Mouse (Mus musculus) liver, embryonic 12.5 days (tissue): ENCODE measurements around the gene Kif1c. TPM values are rescaled to one million over a fixed set of nuclear protein-coding genes. Genes with fewer than 3 reads are reported as not detected.

ENCODE experiments used
- ATAC-seq: fragments of 200-750 bp; cut with Nextera tagmentation; 2 replicates; pipeline ENCODE4 v1.8.0; 2017; ENCODE audit warnings: moderate number of reproducible peaks, mild to moderate bottlenecking, moderate library complexity
- H3K27ac ChIP-seq: fragments of 300-500 bp; sonication (generic); 2 replicates; pipeline ENCODE4 v1.5.1; 2016; ENCODE audit warnings: mild to moderate bottlenecking
- H3K27me3 ChIP-seq: fragments of 300-500 bp; sonication (generic); replicated peaks from 2 replicates; pipeline ENCODE4 v1.6.1; 2016; ENCODE audit warnings: mild to moderate bottlenecking, moderate library complexity
- H3K36me3 ChIP-seq: fragments of 300-500 bp; sonication (generic); 2 replicates; pipeline ENCODE4 v1.6.1; 2016; ENCODE audit warnings: mild to moderate bottlenecking, moderate library complexity
- H3K4me1 ChIP-seq: fragments of 300-500 bp; sonication (generic); 2 replicates; pipeline ENCODE4 v1.6.1; 2016
- H3K4me2 ChIP-seq: fragments of 300-500 bp; sonication (generic); 2 replicates; pipeline ENCODE4 v1.6.1; 2016; ENCODE audit warnings: mild to moderate bottlenecking, moderate library complexity
- H3K4me3 ChIP-seq: fragments of 300-500 bp; sonication (generic); 2 replicates; pipeline ENCODE4 v1.5.1; 2016; ENCODE audit warnings: mild to moderate bottlenecking, moderate library complexity
- H3K9ac ChIP-seq: fragments of 300-500 bp; sonication (generic); 2 replicates; pipeline ENCODE4 v1.6.1; 2016; ENCODE audit warnings: mild to moderate bottlenecking, moderate library complexity
- H3K9me3 ChIP-seq: fragments of 300-500 bp; sonication (generic); replicated peaks from 2 replicates; pipeline ENCODE4 v1.6.1; 2016; ENCODE audit warnings: mild to moderate bottlenecking, moderate library complexity
- WGBS: fragments of 180-500 bp; shearing (Covaris S2); methylation state at CpG from one replicate; pipeline ENCODE4 v1.1.7; 2016; ENCODE audit not compliant: insufficient replicate concordance; 5-methylcytosine and 5-hydroxymethylcytosine counted together
- polyA plus RNA-seq: library from polyadenylated mRNA; unstranded; fragments of >200 nt; fragmentation: Nextera tagmentation; extraction: Ambion mirVana; gene quantifications from 2 replicates; pipeline ENCODE4 v1.2.1, GENCODE M21; 2016

Kif1c gene
- polyA plus RNA-seq = 1.0 and 1.1 TPM in 2 replicates

DNA sequence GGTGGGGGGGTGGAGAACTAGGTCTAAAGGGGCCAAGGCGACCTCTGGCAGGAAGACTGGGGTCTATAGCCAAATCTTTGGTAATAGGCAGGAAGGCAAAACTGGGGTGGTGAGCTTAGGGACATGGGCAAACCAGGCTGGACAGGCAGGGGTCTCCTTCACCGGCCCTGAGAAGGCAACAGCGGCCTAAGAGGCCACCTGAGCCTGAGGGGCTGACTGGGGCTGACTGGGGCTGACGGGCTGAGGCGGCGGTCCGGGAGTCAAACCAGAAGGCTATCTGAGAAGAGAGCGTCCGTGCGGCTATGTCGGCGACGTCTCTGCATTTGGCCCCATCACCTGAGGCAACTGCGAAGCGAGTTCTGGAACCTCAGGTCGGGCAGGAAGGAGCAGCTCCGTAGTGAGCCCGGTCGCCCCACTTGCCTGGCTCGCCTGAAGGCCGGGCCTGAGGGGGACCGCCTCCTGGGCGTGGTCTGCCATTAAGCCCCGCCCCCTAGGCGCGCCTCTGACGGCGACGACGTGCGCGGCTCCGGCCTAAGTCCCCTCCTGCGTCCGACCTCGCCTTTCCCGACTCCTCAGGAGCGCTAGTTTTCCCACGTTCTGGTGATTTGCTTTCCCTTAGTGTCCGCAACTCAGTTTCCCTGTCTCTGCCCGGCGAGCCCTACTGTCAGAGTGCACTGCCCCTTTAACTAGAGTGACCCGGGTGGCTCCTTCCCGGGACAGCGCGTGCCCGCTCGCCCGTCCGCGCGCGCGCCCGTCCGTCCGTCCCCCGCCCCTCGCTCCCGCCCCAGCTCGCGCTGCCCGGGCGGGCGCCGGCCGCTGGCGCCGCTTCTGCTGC lies at the start of gene Kif1c, which contains the start of gene Inca1:
Gene Kif1c (plus strand): TSS at position 827 of the 835 bp plus-strand sequence.
Gene Inca1 (minus strand): TSS at position 434 of the 835 bp plus-strand sequence.
- ATAC-seq = peak; percentile 94
- Histone ChIP-seq H3K9ac (peak within 1 kb of the TSS; percentile 86), H3K27ac (peak within 1 kb of the TSS; percentile 84), H3K4me3 (peak within 1 kb of the TSS; percentile 77), H3K9me3 (no peaks in the 10 kb centered on the region), H3K27me3 (peaks cover 39% of the 10 kb centered on the region), H3K36me3 (peaks cover 12% of the 10 kb centered on the region), H3K4me1 (peaks cover 25% of the 10 kb centered on the region), H3K4me2 (peak within 1 kb of the TSS; percentile 97)
- 2% methylated on average over 69 of the region's 69 CpGs for WGBS

DNA sequence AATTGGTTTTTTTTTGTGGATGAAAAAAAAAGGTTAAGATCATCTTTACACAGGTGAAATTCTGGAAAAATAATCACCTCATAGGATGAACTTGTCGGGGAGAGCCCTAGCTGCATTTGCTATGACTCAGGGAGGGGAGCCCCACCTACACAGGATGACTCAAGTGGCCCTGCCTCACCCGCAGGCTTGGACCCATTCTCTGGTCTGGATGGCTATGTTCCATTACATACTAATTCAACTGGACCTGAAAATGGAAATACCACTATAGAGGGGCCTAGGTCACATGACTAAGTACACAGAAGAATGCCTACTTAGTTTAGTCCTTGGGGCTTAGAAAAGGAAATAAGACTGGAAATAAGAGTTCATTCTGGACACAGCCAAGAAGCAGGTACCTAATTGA lies 49.0 kb upstream of the Kif1c start:
- Histone ChIP-seq H3K27me3 (0 out of 2 replicates have a peak, but pooled peaks cover 3% of the 10 kb centered on the region), H3K9me3 (no peaks in the 10 kb centered on the region), H3K36me3 (peaks cover 47% of the 10 kb centered on the region), H3K4me1 (peaks cover 70% of the 10 kb centered on the region), H3K9ac (0 out of 2 replicates have a peak overlapping the region, but pooled peaks have one; percentile 47), H3K4me2 (peak overlapping the region; percentile 93), H3K4me3 (peak overlapping the region; percentile 29), H3K27ac (peak overlapping the region; percentile 99)
- WGBS = 41% methylated on average over 2 of the region's 2 CpGs
- no peak for ATAC-seq

DNA sequence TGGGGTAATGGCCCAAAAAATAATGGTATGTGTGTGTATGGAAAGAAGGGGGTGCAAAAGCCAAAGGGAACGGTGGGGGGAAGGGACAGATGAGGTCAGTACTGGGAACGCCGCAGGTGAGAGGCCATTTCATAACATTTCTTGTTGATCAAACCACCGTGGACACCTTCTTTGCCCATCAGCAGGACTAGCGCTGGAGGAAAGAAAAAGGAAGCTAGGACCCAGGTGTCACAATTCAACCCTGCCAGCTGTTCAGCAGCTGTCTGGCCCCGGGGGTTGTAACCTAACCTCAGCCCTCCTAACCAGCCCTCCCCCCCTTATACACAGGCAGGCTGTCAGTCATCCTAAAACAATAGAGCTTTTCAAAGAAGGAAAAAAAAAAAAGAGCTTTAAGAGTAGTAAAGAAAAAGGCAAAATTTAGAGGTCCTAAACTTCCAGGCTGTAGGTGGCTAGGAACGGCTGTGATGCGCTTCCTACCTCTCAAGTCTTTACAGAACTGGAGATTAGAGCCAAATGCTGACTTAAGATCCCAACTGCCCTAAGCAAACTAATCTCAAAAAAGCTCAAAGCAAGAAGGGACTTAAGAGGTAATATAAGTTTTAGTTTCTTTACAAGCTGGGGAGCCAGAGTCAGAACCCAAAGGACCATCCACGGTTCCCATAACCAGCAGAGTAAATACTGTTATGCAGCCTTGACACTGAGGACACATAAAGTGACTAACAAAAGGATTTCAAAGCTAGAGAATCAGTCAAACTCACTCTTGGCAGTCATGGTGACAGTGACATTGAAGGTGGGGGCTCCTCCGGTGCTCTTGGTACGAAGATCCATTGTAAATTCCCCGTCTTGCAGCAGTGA lies 48.1 kb upstream of the Kif1c start:
- ATAC-seq = no peak
- Histone ChIP-seq H3K27ac (peak overlapping the region; percentile 99), H3K9ac (peak overlapping the region; percentile 99), H3K9me3 (no peaks in the 10 kb centered on the region), H3K4me2 (peak overlapping the region; percentile 93), H3K4me1 (peaks cover 76% of the 10 kb centered on the region), H3K4me3 (peak overlapping the region; percentile 99), H3K27me3 (0 out of 2 replicates have a peak, but pooled peaks cover 9% of the 10 kb centered on the region), H3K36me3 (peaks cover 47% of the 10 kb centered on the region)
- 41% methylated on average over 12 of the region's 12 CpGs for WGBS

DNA sequence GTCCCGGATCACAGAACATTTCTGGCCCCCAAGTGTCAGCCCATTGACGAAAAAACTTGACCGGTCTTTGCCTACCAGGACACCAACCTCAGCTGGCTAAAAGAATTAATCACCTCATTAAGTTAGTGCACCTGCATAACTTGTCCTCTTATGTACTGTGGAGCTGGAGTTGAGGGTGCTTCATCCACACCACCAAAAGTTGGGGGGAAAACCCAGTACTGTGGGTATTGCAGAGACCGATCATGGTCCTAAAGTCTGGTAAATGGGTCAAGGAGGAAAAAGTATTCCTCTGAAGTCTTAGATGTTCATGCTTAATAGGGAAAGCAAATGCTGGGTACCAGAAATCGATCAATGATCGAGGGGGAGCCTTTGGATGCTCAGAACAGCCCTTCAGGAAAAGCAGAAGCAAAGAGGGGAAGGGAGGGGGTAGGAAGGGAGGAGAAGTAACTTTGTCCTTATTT lies 47.4 kb upstream of the Kif1c start:
- 20% methylated on average over 6 of the region's 6 CpGs for WGBS
- 0 out of 2 replicates have a peak, but pooled peaks cover 9% of the 10 kb centered on the region for H3K27me3 ChIP-seq
- peak overlapping the region; percentile 99 for H3K9ac ChIP-seq
- H3K9me3 ChIP-seq = no peaks in the 10 kb centered on the region
- peak overlapping the region; percentile 99 for H3K27ac ChIP-seq
- H3K4me3 ChIP-seq = peak overlapping the region; percentile 99
- H3K4me1 ChIP-seq = peaks cover 81% of the 10 kb centered on the region
- ATAC-seq = no peak
- H3K4me2 ChIP-seq = peak overlapping the region; percentile 93
- peaks cover 47% of the 10 kb centered on the region for H3K36me3 ChIP-seq

DNA sequence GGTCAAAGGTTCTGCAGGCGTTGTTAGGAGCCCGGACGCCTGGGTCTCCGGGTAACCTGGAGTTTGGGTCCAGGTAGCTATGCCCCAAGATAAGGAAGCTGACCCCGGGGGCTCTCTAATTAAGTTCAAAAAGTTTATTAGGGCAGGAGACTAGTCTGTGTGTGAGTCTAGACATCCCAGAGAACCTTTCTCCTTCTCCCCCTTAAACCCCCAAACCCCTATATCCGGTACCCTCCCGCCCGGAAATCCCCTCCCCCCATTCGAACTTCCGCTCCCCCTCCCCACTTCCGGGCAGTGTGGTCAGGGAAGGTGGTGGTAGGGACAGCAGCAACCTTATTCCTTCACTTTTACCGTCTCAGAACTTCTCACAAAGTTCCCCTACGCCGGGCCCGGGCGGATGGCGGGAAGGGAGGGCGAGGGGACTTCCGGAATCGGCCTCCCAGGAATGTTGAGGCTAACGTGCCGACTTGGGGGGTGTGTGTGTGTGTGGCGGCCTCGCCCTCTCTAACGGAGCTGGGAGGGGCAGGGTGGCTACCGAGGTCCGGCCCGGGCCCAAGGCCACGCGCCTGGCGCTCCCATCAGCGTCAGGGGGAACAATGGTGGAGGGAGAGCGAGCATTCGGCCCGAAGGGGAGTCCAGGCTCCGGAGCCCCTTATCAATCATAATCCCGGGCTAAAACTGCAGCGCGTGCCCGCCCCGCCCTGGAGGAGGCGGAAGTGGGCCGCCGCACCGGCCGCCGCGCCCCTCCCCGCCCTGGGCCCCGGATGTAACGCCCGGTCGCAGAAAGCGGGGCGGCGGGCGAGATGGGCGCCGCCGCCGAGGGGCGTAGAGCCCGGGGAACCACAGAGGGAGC lies 46.8 kb upstream of the Kif1c start:
- peak overlapping the region; percentile 99 for H3K9ac ChIP-seq
- under 1% methylated on average over 58 of the region's 63 CpGs for WGBS

DNA sequence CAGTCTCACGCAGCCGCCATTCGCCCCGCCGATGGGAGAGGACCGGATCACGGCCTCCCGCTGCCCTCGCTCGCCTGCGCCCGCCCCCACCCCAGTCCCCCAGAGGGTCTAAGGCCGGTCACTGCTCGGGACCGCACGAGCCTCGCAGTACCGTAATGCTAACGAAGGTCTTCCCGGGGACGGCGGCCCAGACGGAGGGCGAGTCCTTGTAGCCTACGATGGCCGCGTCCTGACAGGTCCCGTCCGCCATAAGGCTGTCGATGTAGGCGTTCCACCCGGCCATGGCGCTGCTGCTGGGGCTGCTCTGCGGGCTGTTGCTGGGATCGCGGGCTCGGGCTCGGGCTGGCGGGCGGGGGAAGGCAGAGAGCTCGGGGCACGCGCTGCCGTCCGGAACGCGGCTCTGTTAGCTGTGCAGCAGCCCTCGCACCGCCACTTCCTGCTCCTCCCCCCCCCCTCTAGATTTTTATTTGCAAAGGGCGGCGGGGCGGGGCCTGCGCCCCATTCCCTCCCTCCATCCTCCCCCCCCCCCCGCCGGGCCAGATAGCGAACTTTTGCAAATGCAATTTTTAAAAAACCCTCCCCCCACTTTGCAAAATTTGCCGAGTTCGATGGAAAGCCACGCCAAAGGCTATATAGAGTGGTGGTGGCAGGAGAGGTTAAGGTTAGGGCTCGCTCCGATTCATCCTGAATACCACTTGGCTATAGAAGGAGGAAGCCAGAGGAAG lies 46.0 kb upstream of the Kif1c start, which contains the start of gene Pfn1:
Gene Pfn1 (minus strand): TSS at position 447 of the 725 bp plus-strand sequence.
- WGBS = under 1% methylated on average over 58 of the region's 61 CpGs
- peak; percentile 46 for ATAC-seq
- Histone ChIP-seq H3K36me3 (peaks cover 38% of the 10 kb centered on the region), H3K4me3 (peak within 1 kb of the TSS; percentile 99), H3K27ac (peak within 1 kb of the TSS; percentile 99), H3K4me1 (peaks cover 78% of the 10 kb centered on the region), H3K9me3 (no peaks in the 10 kb centered on the region), H3K27me3 (0 out of 2 replicates have a peak, but pooled peaks cover 9% of the 10 kb centered on the region), H3K4me2 (peak within 1 kb of the TSS; percentile 93), H3K9ac (peak within 1 kb of the TSS; percentile 99)

More for the DNA sequence above, 46.8 kb upstream of the Kif1c start:
- peaks cover 46% of the 10 kb centered on the region for H3K36me3 ChIP-seq
- peak overlapping the region; percentile 93 for H3K4me2 ChIP-seq
- peaks cover 81% of the 10 kb centered on the region for H3K4me1 ChIP-seq
- ATAC-seq = peak; percentile 67
- 0 out of 2 replicates have a peak, but pooled peaks cover 9% of the 10 kb centered on the region for H3K27me3 ChIP-seq
- H3K9me3 ChIP-seq = no peaks in the 10 kb centered on the region
- peak overlapping the region; percentile 99 for H3K4me3 ChIP-seq
- peak overlapping the region; percentile 99 for H3K27ac ChIP-seq

DNA sequence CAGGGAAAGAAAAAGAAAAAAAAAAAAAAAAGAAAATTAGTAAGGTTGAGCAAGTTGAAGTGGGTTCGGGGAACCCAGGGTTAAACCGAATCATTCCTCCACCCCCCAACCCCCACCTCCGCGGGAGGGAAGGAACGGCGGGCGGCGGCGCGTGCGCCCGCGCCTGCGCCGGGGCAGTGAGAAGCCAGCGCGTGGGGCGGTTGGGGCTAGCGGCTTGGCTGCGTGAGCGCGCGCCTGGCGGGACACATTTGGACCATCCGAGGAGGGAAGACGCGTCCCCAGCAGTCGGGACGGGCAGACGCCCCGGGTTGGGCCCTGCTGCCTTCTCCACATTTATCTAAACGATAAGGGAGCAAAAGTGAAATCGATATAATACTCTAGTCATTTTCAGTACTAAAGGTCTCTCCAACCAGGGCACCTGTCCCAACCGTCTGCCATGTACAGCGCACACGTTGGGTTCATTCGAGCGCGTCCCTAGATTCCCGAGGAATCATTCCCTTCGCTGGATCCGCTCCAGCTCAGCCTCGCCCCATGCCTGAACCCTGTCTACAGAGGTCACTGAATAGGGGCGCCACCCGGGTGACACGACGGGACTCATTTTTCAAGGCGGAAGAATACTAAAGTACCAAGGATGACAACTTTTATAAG lies 45.3 kb upstream of the Kif1c start:
- Histone ChIP-seq H3K4me1 (peaks cover 71% of the 10 kb centered on the region), H3K27ac (peak overlapping the region; percentile 99), H3K4me3 (peak overlapping the region; percentile 99), H3K9me3 (no peaks in the 10 kb centered on the region), H3K27me3 (0 out of 2 replicates have a peak, but pooled peaks cover 9% of the 10 kb centered on the region), H3K4me2 (peak overlapping the region; percentile 93), H3K9ac (peak overlapping the region; percentile 99), H3K36me3 (peaks cover 35% of the 10 kb centered on the region)
- ATAC-seq = peak; percentile 58
- under 1% methylated on average over 47 of the region's 48 CpGs for WGBS

DNA sequence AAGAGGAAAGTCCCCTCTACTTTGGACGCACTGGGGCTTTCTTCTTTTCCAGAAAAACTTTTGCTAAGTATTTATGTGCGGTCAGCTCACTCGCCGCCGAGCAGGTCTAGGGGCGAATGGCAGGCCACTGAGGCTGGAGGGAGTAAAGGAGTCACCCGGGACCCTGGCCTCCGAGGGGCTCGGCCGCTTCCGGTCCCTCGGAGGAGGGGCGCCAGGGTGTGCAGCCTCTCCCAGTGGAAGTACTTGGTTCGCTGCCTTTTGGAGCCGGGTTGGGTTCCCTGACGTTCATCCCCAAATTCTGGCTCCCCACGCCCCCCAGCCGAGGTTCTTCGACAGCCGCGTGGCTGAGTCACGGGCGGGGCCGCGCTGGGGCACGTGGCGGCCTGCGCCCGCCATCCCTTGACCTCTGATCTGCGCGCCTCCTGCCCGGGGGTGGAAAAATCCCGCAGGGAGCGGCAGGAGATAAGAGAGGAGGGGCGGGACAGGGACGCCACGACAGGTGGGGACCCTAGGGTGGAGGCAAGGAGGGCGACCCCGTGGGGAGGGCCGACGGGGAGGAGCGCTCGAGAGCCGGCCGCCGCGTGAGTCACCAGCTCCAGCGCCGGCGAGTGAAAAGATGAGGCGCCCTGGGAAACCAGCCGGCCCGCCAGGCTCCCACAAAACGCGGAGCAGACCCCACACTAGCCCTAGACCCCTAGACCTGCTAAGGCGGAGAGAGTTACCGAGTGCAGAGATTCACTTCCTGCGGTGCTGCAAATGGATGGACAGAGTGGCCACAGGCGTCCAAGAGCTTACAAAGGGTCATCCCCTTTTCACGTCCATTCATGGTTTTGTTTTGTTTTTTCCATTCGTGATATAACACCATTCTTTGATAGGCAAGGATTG lies 44.5 kb upstream of the Kif1c start:
- WGBS = 1% methylated on average over 61 of the region's 61 CpGs
- Histone ChIP-seq H3K27me3 (0 out of 2 replicates have a peak, but pooled peaks cover 9% of the 10 kb centered on the region), H3K4me2 (peak overlapping the region; percentile 93), H3K36me3 (peaks cover 35% of the 10 kb centered on the region), H3K9me3 (no peaks in the 10 kb centered on the region), H3K27ac (peak overlapping the region; percentile 99), H3K4me3 (peak overlapping the region; percentile 99), H3K9ac (peak overlapping the region; percentile 99), H3K4me1 (peaks cover 64% of the 10 kb centered on the region)
- ATAC-seq = peak; percentile 14; the same call in 1 of the 2 replicates

DNA sequence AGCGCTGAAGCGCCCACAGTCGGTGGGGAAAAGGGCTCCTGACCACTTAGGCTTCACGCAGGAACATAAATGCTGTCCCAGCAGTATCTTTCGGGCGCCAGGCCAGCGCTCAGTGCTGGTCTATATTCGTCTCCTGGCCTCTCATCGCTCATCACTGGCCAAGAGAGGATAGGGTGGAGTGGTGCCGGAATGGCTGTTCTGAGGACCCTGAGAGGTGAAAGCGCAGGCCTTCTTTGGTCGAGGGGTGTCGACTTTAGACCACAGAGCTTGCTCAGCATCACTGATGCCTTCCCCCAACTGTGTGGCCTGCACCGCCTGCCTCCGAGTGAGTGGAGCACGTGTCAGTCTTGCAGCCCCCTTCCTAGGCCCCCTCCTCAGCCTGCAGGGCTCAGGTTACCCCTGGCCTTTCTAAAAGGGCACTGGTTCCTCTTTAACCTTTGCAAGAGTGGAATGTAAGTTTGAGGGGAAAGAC lies 43.9 kb upstream of the Kif1c start:
- peak overlapping the region; percentile 99 for H3K9ac ChIP-seq
- WGBS = 19% methylated on average over 16 of the region's 16 CpGs
- peaks cover 57% of the 10 kb centered on the region for H3K4me1 ChIP-seq

More for the DNA sequence above, 43.9 kb upstream of the Kif1c start:
- Histone ChIP-seq H3K4me2 (peak overlapping the region; percentile 93), H3K9me3 (no peaks in the 10 kb centered on the region), H3K36me3 (peaks cover 35% of the 10 kb centered on the region), H3K4me3 (peak overlapping the region; percentile 99), H3K27ac (peak overlapping the region; percentile 99), H3K27me3 (0 out of 2 replicates have a peak, but pooled peaks cover 9% of the 10 kb centered on the region)
- ATAC-seq = no peak
